Mouse (Mus musculus) adrenal gland, postnatal 14 days (tissue): ENCODE data around the gene Nop2. TPM values are rescaled to one million over a fixed set of nuclear protein-coding genes. Genes with fewer than 3 reads are reported as not detected.
A peak's percentile ranks its signal among the peaks of the same experiment; 100 is the strongest.

ENCODE experiments used
- DNase-seq: peaks from one replicate; pipeline ENCODE4 v3.0.0; 2021; ENCODE audit warnings: mixed read lengths
- microRNA-seq, 2 experiments: library from miRNA; unstranded; fragments of <30 nt; microRNA quantifications; one replicate each; pipeline ENCODE4 v1.2.0; 2021
- total RNA-seq: library from RNA; stranded (reverse); gene quantifications from 2 replicates; pipeline ENCODE4 v1.2.3, GENCODE M21; 2021

The Nop2 gene
- total RNA-seq, 1 experiment from 2014 or later = 47.0 TPM

- peak; percentile 44 for DNase-seq
Measured at GRCm38 (mm10) chr6:125172474-125172873, 40.8 kb downstream of the Nop2 start.

- peak; percentile 80 for DNase-seq
Measured at GRCm38 (mm10) chr6:125173256-125173655, 41.5 kb downstream of the Nop2 start.

GRCm38 (mm10) chr6:125175469-125175868 lies 43.8 kb downstream of the Nop2 start:
- no peak for DNase-seq

- peak; percentile 69 for DNase-seq
Measured at GRCm38 (mm10) chr6:125179601-125180000, 47.9 kb downstream of the Nop2 start.

- DNase-seq = no peak
Measured at GRCm38 (mm10) chr6:125182133-125182532, 50.4 kb downstream of the Nop2 start.

GRCm38 (mm10) chr6:125186203-125186602 lies 54.5 kb downstream of the Nop2 start:
- no peak for DNase-seq

GRCm38 (mm10) chr6:125190816-125191215 lies 59.1 kb downstream of the Nop2 start:
- DNase-seq = no peak

- peak; percentile 98 for DNase-seq
Measured at GRCm38 (mm10) chr6:125191332-125192015, 59.8 kb downstream of the Nop2 start, which contains the start of the genes Ncapd2 and Mrpl51. Gene Ncapd2 (minus strand): TSS chr6:125191701. Gene Mrpl51 (plus strand): TSS chr6:125191801.

- DNase-seq = peak; percentile 96
Measured at GRCm38 (mm10) chr6:125192016-125192714, 60.5 kb downstream of the Nop2 start.

- no peak for DNase-seq
Measured at GRCm38 (mm10) chr6:125192841-125193240, 61.1 kb downstream of the Nop2 start.

- no peak for DNase-seq
Measured at GRCm38 (mm10) chr6:125193390-125193789, 61.7 kb downstream of the Nop2 start.

Small RNAs within 50 kb of the gene (microRNA-seq; reads per million reads assigned to microRNA genes)
- gene Mir7045 = 0.43 to 1.1 reads per million in 2 experiments

Other genes starting within 250 kb of the Nop2 start
- 1.4 and 13.0 TPM in 2 replicates for gene Cd4, start 243.7 kb upstream of the Nop2 start, total RNA-seq
- gene Lag3, start 220.2 kb upstream of the Nop2 start, total RNA-seq = 1.5 and 2.5 TPM in 2 replicates
- 917 and 925 TPM in 2 replicates for gene Ptms, start 211.8 kb upstream of the Nop2 start, total RNA-seq
- gene Mlf2, start 200.5 kb upstream of the Nop2 start, total RNA-seq = 274 and 276 TPM in 2 replicates
- gene Cops7a, start 166.4 kb upstream of the Nop2 start, total RNA-seq = 117 and 122 TPM in 2 replicates
- 4.8 and 5.4 TPM in 2 replicates for gene Pianp, start 135.2 kb upstream of the Nop2 start, total RNA-seq
- gene Zfp384, start 122.8 kb upstream of the Nop2 start, total RNA-seq = 47.2 and 50.4 TPM in 2 replicates
- gene Ing4, start 92.1 kb upstream of the Nop2 start, total RNA-seq = 64.9 and 71.8 TPM in 2 replicates
- gene Acrbp, start 82.2 kb upstream of the Nop2 start, total RNA-seq = 7.5 and 8.2 TPM in 2 replicates
- 0.44 and 2.1 TPM in 2 replicates for gene Lpar5, start 64.0 kb upstream of the Nop2 start, total RNA-seq
- gene Chd4, start 35.9 kb upstream of the Nop2 start, total RNA-seq = 189 and 192 TPM in 2 replicates
- gene Iffo1, start 13.3 kb downstream of the Nop2 start, total RNA-seq = 18.6 and 25.0 TPM in 2 replicates
- gene Gapdh, start 34.6 kb downstream of the Nop2 start, total RNA-seq = 1,705 and 1,924 TPM in 2 replicates
- 43.2 and 45.2 TPM in 2 replicates for gene Ncapd2, start 59.8 kb downstream of the Nop2 start, total RNA-seq
- 222 and 232 TPM in 2 replicates for gene Mrpl51, start 59.9 kb downstream of the Nop2 start, total RNA-seq
- gene Vamp1, start 83.6 kb downstream of the Nop2 start, total RNA-seq = 31.8 and 42.6 TPM in 2 replicates
- gene Tapbpl, start 100.0 kb downstream of the Nop2 start, total RNA-seq = 12.6 and 14.0 TPM in 2 replicates
- 0.93 and 6.9 TPM in 2 replicates for gene Cd27, start 105.1 kb downstream of the Nop2 start, total RNA-seq
- gene Tuba3a, start 154.1 kb downstream of the Nop2 start, total RNA-seq = not detected in 2 replicates
- gene Ltbr, start 182.0 kb downstream of the Nop2 start, total RNA-seq = 68.7 and 70.0 TPM in 2 replicates
- 1.0 and 1.9 TPM in 2 replicates for gene Scnn1a, start 188.8 kb downstream of the Nop2 start, total RNA-seq
- 210 and 220 TPM in 2 replicates for gene Tnfrsf1a, start 217.5 kb downstream of the Nop2 start, total RNA-seq
- 0.38 and 0.52 TPM in 2 replicates for gene Plekhg6, start 248.9 kb downstream of the Nop2 start, total RNA-seq